Mouse (Mus musculus) heart, postnatal 0 days (tissue): ENCODE results near the gene Rerg. TPM values are rescaled to one million over a fixed set of nuclear protein-coding genes. Genes with fewer than 3 reads are reported as not detected.

ENCODE experiments used
- ATAC-seq: fragments of 200-750 bp; cut with Nextera tagmentation; 2 replicates; pipeline ENCODE4 v1.8.0; 2017; ENCODE audit warnings: low read depth, moderate number of reproducible peaks, moderate library complexity; ENCODE audit not compliant: insufficient read depth
- DNase-seq: peaks from one replicate; pipeline ENCODE4 v3.0.0-alpha.2; 2016; ENCODE audit warnings: low spot score
- H3K27ac ChIP-seq: fragments of 300-500 bp; sonication (generic); 2 replicates; pipeline ENCODE4 v1.5.1; 2014; ENCODE audit warnings: low read depth, mild to moderate bottlenecking
- H3K27me3 ChIP-seq: fragments of 300-500 bp; sonication (generic); 2 replicates; pipeline ENCODE4 v1.6.1; 2014; ENCODE audit warnings: low read length, mixed read lengths; ENCODE audit not compliant: control insufficient read depth, insufficient read depth
- H3K36me3 ChIP-seq: fragments of 300-500 bp; sonication (generic); replicated peaks from 2 replicates; pipeline ENCODE4 v1.6.1; 2014; ENCODE audit warnings: low read length, mixed read lengths; ENCODE audit not compliant: control insufficient read depth, insufficient read depth
- H3K4me1 ChIP-seq: fragments of 300-500 bp; sonication (generic); 2 replicates; pipeline ENCODE4 v1.6.1; 2014; ENCODE audit warnings: antibody characterized with exemption; ENCODE audit not compliant: control insufficient read depth, insufficient read depth
- H3K4me2 ChIP-seq: fragments of 300-500 bp; sonication (generic); 2 replicates; pipeline ENCODE4 v1.6.1; 2014; ENCODE audit warnings: low read depth, mild to moderate bottlenecking, low read length, moderate library complexity
- H3K4me3 ChIP-seq: fragments of 300-500 bp; sonication (generic); 2 replicates; pipeline ENCODE4 v1.5.1; 2014; ENCODE audit warnings: low read depth, low read length
- H3K9ac ChIP-seq: fragments of 300-500 bp; sonication (generic); replicated peaks from 2 replicates; pipeline ENCODE4 v1.6.1; 2014; ENCODE audit warnings: low read depth, low read length, mixed read lengths
- H3K9me3 ChIP-seq: fragments of 300-500 bp; sonication (generic); replicated peaks from 2 replicates; pipeline ENCODE4 v1.6.1; 2016; ENCODE audit warnings: low read length; ENCODE audit not compliant: control insufficient read depth
- CTCF ChIP-seq: IDR thresholded peaks from 2 replicates; pipeline ENCODE4 v1.5.1; 2016; ENCODE audit warnings: antibody characterized with exemption, control low read depth, low read depth
- EP300 ChIP-seq: IDR thresholded peaks from 2 replicates; pipeline ENCODE4 v1.6.1; 2016; ENCODE audit warnings: antibody characterized with exemption, low read depth
- WGBS: fragments of 180-500 bp; shearing (Covaris S2); extraction: QIAGEN DNeasy Blood & Tissue Kit; methylation state at CpG from one replicate; pipeline ENCODE4 v1.1.7; 2014; 5-methylcytosine and 5-hydroxymethylcytosine counted together
- polyA plus RNA-seq: library from polyadenylated mRNA; unstranded; fragments of >200 nt; fragmentation: Nextera tagmentation; extraction: Ambion mirVana; gene quantifications from 2 replicates; pipeline ENCODE4 v1.2.1, GENCODE M21; 2015
- total RNA-seq: library from RNA; depleted of rRNA; stranded (reverse); fragments of >200 nt; gene quantifications from 2 replicates; pipeline ENCODE4 v1.2.3, GENCODE M21; 2014; ENCODE audit warnings: low replicate concordance; rRNA removed

The Rerg gene
- total and polyA plus RNA-seq, 2 experiments from 2014 or later = 0.88 to 4.3 TPM

DNA sequence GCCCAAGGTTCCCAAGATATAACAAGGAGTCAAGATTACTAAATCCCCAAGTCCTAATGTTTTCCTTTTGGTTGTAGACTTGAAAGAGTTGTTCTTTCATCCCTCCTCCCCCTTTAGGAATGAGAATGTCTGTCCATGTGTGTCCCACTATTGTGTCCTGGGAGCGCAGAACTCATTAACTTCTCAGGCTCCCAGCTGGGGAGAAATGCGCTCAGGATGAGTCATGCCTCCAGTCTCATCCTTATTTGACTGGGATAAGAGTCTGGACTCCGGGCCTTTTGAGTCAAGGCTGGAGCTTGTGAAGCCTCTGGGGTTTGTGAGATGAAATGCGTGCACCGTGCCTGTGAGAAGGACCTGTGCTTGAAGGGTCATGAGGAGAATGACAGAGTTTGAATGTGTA is 144.8 kb downstream of the Rerg start:
- no peak for TF ChIP-seq EP300
- no peak for TF ChIP-seq CTCF
- Histone ChIP-seq H3K9ac (no peak overlapping the region), H3K27ac (0 out of 2 replicates have a peak overlapping the region, but pooled peaks have one; percentile 11), H3K4me3 (no peak overlapping the region), H3K4me1 (no peaks in the 10 kb centered on the region), H3K4me2 (no peak overlapping the region), H3K36me3 (no peaks in the 10 kb centered on the region), H3K9me3 (no peaks in the 10 kb centered on the region), H3K27me3 (no peaks in the 10 kb centered on the region)
- ATAC-seq = no peak
- no peak for DNase-seq
- WGBS = 60% methylated on average over 5 of the region's 5 CpGs

GRCm38 (mm10) chr6:137024541-137024940 is 145.8 kb downstream of the Rerg start:
- DNase-seq (no peak), ATAC-seq (no peak)
- no peaks in the 10 kb centered on the region for H3K36me3 ChIP-seq
- H3K9me3 ChIP-seq = no peaks in the 10 kb centered on the region
- no peak overlapping the region for H3K4me3 ChIP-seq
- no peak overlapping the region for H3K9ac ChIP-seq
- no peak overlapping the region for H3K27ac ChIP-seq
- WGBS = 78% methylated on average over 2 of the region's 2 CpGs
- TF ChIP-seq CTCF = no peak
- no peak for TF ChIP-seq EP300
- H3K27me3 ChIP-seq = no peaks in the 10 kb centered on the region
- H3K4me1 ChIP-seq = no peaks in the 10 kb centered on the region
- H3K4me2 ChIP-seq = no peak overlapping the region

GRCm38 (mm10) chr6:137017216-137017973 is 152.9 kb downstream of the Rerg start:
- no peaks in the 10 kb centered on the region for H3K27me3 ChIP-seq
- no peaks in the 10 kb centered on the region for H3K36me3 ChIP-seq
- no peak for ATAC-seq
- H3K4me3 ChIP-seq = no peak overlapping the region
- no peak overlapping the region for H3K9ac ChIP-seq
- TF ChIP-seq CTCF = no peak
- TF ChIP-seq EP300 = no peak
- no peak for DNase-seq
- WGBS = 81% methylated on average over 7 of the region's 7 CpGs
- H3K9me3 ChIP-seq = no peaks in the 10 kb centered on the region
- no peak overlapping the region for H3K4me2 ChIP-seq
- H3K27ac ChIP-seq = no peak overlapping the region
- 0 out of 2 replicates have a peak, but pooled peaks cover 4% of the 10 kb centered on the region for H3K4me1 ChIP-seq

- DNase-seq = no peak
- no peaks in the 10 kb centered on the region for H3K27me3 ChIP-seq
- 0 out of 2 replicates have a peak, but pooled peaks cover 4% of the 10 kb centered on the region for H3K4me1 ChIP-seq
- no peak overlapping the region for H3K4me2 ChIP-seq
- H3K4me3 ChIP-seq = no peak overlapping the region
- ATAC-seq = no peak
- H3K9me3 ChIP-seq = no peaks in the 10 kb centered on the region
- TF ChIP-seq CTCF (no peak), EP300 (no peak)
- H3K36me3 ChIP-seq = no peaks in the 10 kb centered on the region
- no peak overlapping the region for H3K27ac ChIP-seq
- 50% methylated on average over 6 of the region's 6 CpGs for WGBS
- H3K9ac ChIP-seq = no peak overlapping the region
Measured at GRCm38 (mm10) chr6:137014346-137014745, 156.0 kb downstream of the Rerg start.

DNA sequence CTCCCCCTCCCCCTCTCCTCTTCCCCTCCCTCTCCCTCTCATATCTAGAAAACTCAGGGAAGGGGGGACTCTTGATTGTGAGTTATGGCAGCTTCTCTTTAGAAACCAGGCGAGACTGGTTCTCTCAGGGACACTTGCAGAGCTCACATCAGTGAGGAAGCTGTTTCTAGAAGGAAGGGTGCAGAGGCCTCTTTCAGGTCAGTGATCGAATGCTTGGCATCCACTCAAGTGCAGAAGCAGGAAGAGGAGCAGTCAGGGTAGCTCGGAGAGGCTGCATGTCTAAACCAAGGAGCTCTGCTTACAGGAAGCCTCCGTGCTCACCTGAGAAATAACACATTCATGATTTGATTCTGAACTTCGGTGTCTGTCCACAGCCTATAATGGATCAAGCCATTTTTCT is 159.1 kb downstream of the Rerg start:
- Histone ChIP-seq H3K9ac (no peak overlapping the region), H3K9me3 (no peaks in the 10 kb centered on the region), H3K4me2 (no peak overlapping the region), H3K36me3 (no peaks in the 10 kb centered on the region), H3K27me3 (no peaks in the 10 kb centered on the region), H3K4me1 (0 out of 2 replicates have a peak, but pooled peaks cover 4% of the 10 kb centered on the region), H3K4me3 (no peak overlapping the region), H3K27ac (no peak overlapping the region)
- WGBS = 60% methylated on average over 5 of the region's 5 CpGs
- DNase-seq (no peak), ATAC-seq (no peak)
- TF ChIP-seq CTCF = no peak

Other genes starting within 250 kb of the Rerg start
- 1.7 TPM in 1 of 2 replicates, not detected in the other for gene Erp27, start 248.3 kb downstream of the Rerg start, total RNA-seq
- gene Erp27, start 248.3 kb downstream of the Rerg start, polyA plus RNA-seq = 0.75 and 0.83 TPM in 2 replicates
- 0.19 TPM in 1 of 2 replicates, not detected in the other for gene Pde6h, start 246.7 kb downstream of the Rerg start, total RNA-seq
- gene Pde6h, start 246.7 kb downstream of the Rerg start, polyA plus RNA-seq = 0.04 and 0.25 TPM in 2 replicates
- gene Arhgdib, start 228.6 kb downstream of the Rerg start, total RNA-seq = 42.2 and 45.9 TPM in 2 replicates
- 56.7 and 58.8 TPM in 2 replicates for gene Arhgdib, start 228.6 kb downstream of the Rerg start, polyA plus RNA-seq
- 1.4 and 3.6 TPM in 2 replicates for gene Ptpro, start 81.8 kb upstream of the Rerg start, total RNA-seq
- 1.7 and 2.3 TPM in 2 replicates for gene Ptpro, start 81.8 kb upstream of the Rerg start, polyA plus RNA-seq